Mouse (Mus musculus) embryonic facial prominence, embryonic 11.5 days (tissue): ENCODE measurements around the gene Mettl27. TPM values are rescaled to one million over a fixed set of nuclear protein-coding genes. Genes with fewer than 3 reads are reported as not detected.

Experiments
- ATAC-seq: fragments of 200-750 bp; cut with Nextera tagmentation; replicated peaks from 2 replicates; pipeline ENCODE4 v1.8.0; 2017; ENCODE audit warnings: low read depth; ENCODE audit not compliant: insufficient number of reproducible peaks, low FRiP score, low TSS enrichment
- DNase-seq: peaks from one replicate; pipeline ENCODE4 v3.0.0-alpha.2; 2015; ENCODE audit warnings: low spot score
- H3K27ac ChIP-seq: fragments of 300-500 bp; sonication (generic); replicated peaks from 2 replicates; pipeline ENCODE4 v1.5.1; 2014; ENCODE audit warnings: mild to moderate bottlenecking, low read depth, low read length, control low read depth
- H3K27me3 ChIP-seq: fragments of 300-500 bp; sonication (generic); 2 replicates; pipeline ENCODE4 v1.6.1; 2014; ENCODE audit warnings: mild to moderate bottlenecking, low read length, moderate library complexity, mixed read lengths; ENCODE audit not compliant: control insufficient read depth, insufficient read depth
- H3K36me3 ChIP-seq: fragments of 300-500 bp; sonication (generic); replicated peaks from 2 replicates; pipeline ENCODE4 v1.6.1; 2014; ENCODE audit warnings: low read depth, mild to moderate bottlenecking, low read length, moderate library complexity, mixed read lengths; ENCODE audit not compliant: control insufficient read depth, insufficient read depth
- H3K4me1 ChIP-seq: fragments of 300-500 bp; sonication (generic); 2 replicates; pipeline ENCODE4 v1.6.1; 2014; ENCODE audit warnings: low read length, mixed read lengths; ENCODE audit not compliant: control insufficient read depth, insufficient read depth
- H3K4me2 ChIP-seq: fragments of 300-500 bp; sonication (generic); 2 replicates; pipeline ENCODE4 v1.6.1; 2014; ENCODE audit warnings: low read depth, mild to moderate bottlenecking, control low read depth, low read length, moderate library complexity
- H3K4me3 ChIP-seq: fragments of 300-500 bp; sonication (generic); 2 replicates; pipeline ENCODE4 v1.5.1; 2014; ENCODE audit warnings: low read depth, low read length, control low read depth
- H3K9ac ChIP-seq: fragments of 300-500 bp; sonication (generic); replicated peaks from 2 replicates; pipeline ENCODE4 v1.6.1; 2014; ENCODE audit warnings: mild to moderate bottlenecking, control low read depth, low read length
- H3K9me3 ChIP-seq: fragments of 300-500 bp; sonication (generic); replicated peaks from 2 replicates; pipeline ENCODE4 v1.6.1; 2016; ENCODE audit warnings: mild to moderate bottlenecking, low read length, inconsistent platforms, mixed read lengths; ENCODE audit not compliant: control insufficient read depth
- WGBS: fragments of 180-500 bp; shearing (Covaris S2); extraction: QIAGEN DNeasy Blood & Tissue Kit; methylation state at CpG from one replicate; pipeline ENCODE4 v1.1.7; 2014; 5-methylcytosine and 5-hydroxymethylcytosine counted together
- polyA plus RNA-seq: library from polyadenylated mRNA; unstranded; fragments of >200 nt; fragmentation: Nextera tagmentation; extraction: Ambion mirVana; gene quantifications from 2 replicates; pipeline ENCODE4 v1.2.1, GENCODE M21; 2014

Gene Mettl27
- polyA plus RNA-seq, 1 experiment from 2014 or later: 9.7 TPM

- Histone ChIP-seq H3K9me3 (no peaks in the 10 kb centered on the region), H3K27ac (no peak overlapping the region), H3K4me2 (no peak overlapping the region), H3K4me1 (no peaks in the 10 kb centered on the region), H3K4me3 (no peak overlapping the region), H3K27me3 (no peaks in the 10 kb centered on the region; the same call in 1 of the 2 replicates), H3K9ac (no peak overlapping the region), H3K36me3 (no peaks in the 10 kb centered on the region)
- no peak for ATAC-seq
- no peak for DNase-seq
- 93% methylated on average over 4 of the region's 4 CpGs for WGBS
Measured at GRCm38 (mm10) chr5:134913753-134914152, 18.4 kb upstream of the Mettl27 start.

- H3K4me3 ChIP-seq: no peak overlapping the region
- H3K9me3 ChIP-seq: no peaks in the 10 kb centered on the region
- DNase-seq: no peak
- H3K9ac ChIP-seq: no peak overlapping the region
- H3K4me1 ChIP-seq: no peaks in the 10 kb centered on the region
- no peak for ATAC-seq
- H3K27ac ChIP-seq: no peak overlapping the region
- no peaks in the 10 kb centered on the region; the same call in 1 of the 2 replicates for H3K27me3 ChIP-seq
- H3K36me3 ChIP-seq: no peaks in the 10 kb centered on the region
- H3K4me2 ChIP-seq: no peak overlapping the region
- 80% methylated on average over 8 of the region's 8 CpGs for WGBS
Measured at GRCm38 (mm10) chr5:134914510-134914909, 17.7 kb upstream of the Mettl27 start.

GRCm38 (mm10) chr5:134915311-134915710, 16.9 kb upstream of the Mettl27 start, which contains the start of gene Cldn13:
TSS of gene Cldn13 (minus strand) at chr5:134915526.
- ATAC-seq: no peak
- no peak within 1 kb of the TSS for H3K4me2 ChIP-seq
- 78% methylated on average over 8 of the region's 8 CpGs for WGBS
- H3K36me3 ChIP-seq: no peaks in the 10 kb centered on the region
- DNase-seq: no peak
- no peaks in the 10 kb centered on the region for H3K9me3 ChIP-seq
- H3K9ac ChIP-seq: no peak within 1 kb of the TSS
- no peaks in the 10 kb centered on the region for H3K4me1 ChIP-seq
- 0 out of 2 replicates have a peak within 1 kb of the TSS, but pooled peaks have one; percentile 28 for H3K27ac ChIP-seq
- no peak within 1 kb of the TSS for H3K4me3 ChIP-seq
- no peaks in the 10 kb centered on the region; the same call in 1 of the 2 replicates for H3K27me3 ChIP-seq

- 54% methylated on average over 16 of the region's 16 CpGs for WGBS
- H3K27me3 ChIP-seq: no peaks in the 10 kb centered on the region; the same call in 1 of the 2 replicates
- H3K9me3 ChIP-seq: no peaks in the 10 kb centered on the region
- H3K9ac ChIP-seq: no peak overlapping the region
- no peaks in the 10 kb centered on the region for H3K4me1 ChIP-seq
- H3K4me2 ChIP-seq: no peak overlapping the region
- H3K27ac ChIP-seq: no peak overlapping the region
- ATAC-seq (no peak), DNase-seq (peak; percentile 62)
- H3K4me3 ChIP-seq: no peak overlapping the region
- no peaks in the 10 kb centered on the region for H3K36me3 ChIP-seq
Measured at GRCm38 (mm10) chr5:134918071-134918832, 13.9 kb upstream of the Mettl27 start.

GRCm38 (mm10) chr5:134919097-134919496, 13.1 kb upstream of the Mettl27 start:
- H3K4me3 ChIP-seq: no peak overlapping the region
- 93% methylated on average over 3 of the region's 3 CpGs for WGBS
- H3K4me2 ChIP-seq: no peak overlapping the region
- H3K9ac ChIP-seq: no peak overlapping the region
- H3K4me1 ChIP-seq: no peaks in the 10 kb centered on the region
- no peak overlapping the region for H3K27ac ChIP-seq
- ATAC-seq (no peak), DNase-seq (no peak)
- H3K9me3 ChIP-seq: no peaks in the 10 kb centered on the region
- no peaks in the 10 kb centered on the region; the same call in 1 of the 2 replicates for H3K27me3 ChIP-seq
- no peaks in the 10 kb centered on the region for H3K36me3 ChIP-seq

GRCm38 (mm10) chr5:134920106-134920687, 12.0 kb upstream of the Mettl27 start:
- no peak for DNase-seq
- Histone ChIP-seq H3K4me3 (no peak overlapping the region), H3K9ac (no peak overlapping the region), H3K27ac (no peak overlapping the region), H3K36me3 (no peaks in the 10 kb centered on the region), H3K4me1 (no peaks in the 10 kb centered on the region), H3K9me3 (no peaks in the 10 kb centered on the region), H3K4me2 (no peak overlapping the region), H3K27me3 (no peaks in the 10 kb centered on the region; the same call in 1 of the 2 replicates)
- ATAC-seq: no peak
- 78% methylated on average over 6 of the region's 6 CpGs for WGBS

GRCm38 (mm10) chr5:134921106-134921505, 11.1 kb upstream of the Mettl27 start:
- no peak overlapping the region for H3K27ac ChIP-seq
- no peaks in the 10 kb centered on the region for H3K27me3 ChIP-seq
- WGBS: 91% methylated on average over 8 of the region's 8 CpGs
- no peaks in the 10 kb centered on the region for H3K4me1 ChIP-seq
- DNase-seq: no peak
- no peaks in the 10 kb centered on the region for H3K36me3 ChIP-seq
- ATAC-seq: no peak
- no peak overlapping the region for H3K9ac ChIP-seq
- no peaks in the 10 kb centered on the region for H3K9me3 ChIP-seq
- no peak overlapping the region for H3K4me2 ChIP-seq
- H3K4me3 ChIP-seq: no peak overlapping the region

GRCm38 (mm10) chr5:134923141-134923540, 9.0 kb upstream of the Mettl27 start:
- DNase-seq (no peak), ATAC-seq (no peak)
- Histone ChIP-seq H3K36me3 (no peaks in the 10 kb centered on the region), H3K4me2 (no peak overlapping the region), H3K4me3 (no peak overlapping the region), H3K27ac (no peak overlapping the region), H3K9me3 (no peaks in the 10 kb centered on the region), H3K9ac (no peak overlapping the region), H3K27me3 (no peaks in the 10 kb centered on the region), H3K4me1 (no peaks in the 10 kb centered on the region)
- 70% methylated on average over 6 of the region's 6 CpGs for WGBS
